Mouse (Mus musculus) embryo, embryonic 10 days (tissue): Measurements from ENCODE around the gene Coro2b.

Experiments
- DNase-seq: peaks from one replicate; pipeline ENCODE4 v3.0.0-alpha.2; 2015; ENCODE audit warnings: low spot score

Gene Coro2b

DNA sequence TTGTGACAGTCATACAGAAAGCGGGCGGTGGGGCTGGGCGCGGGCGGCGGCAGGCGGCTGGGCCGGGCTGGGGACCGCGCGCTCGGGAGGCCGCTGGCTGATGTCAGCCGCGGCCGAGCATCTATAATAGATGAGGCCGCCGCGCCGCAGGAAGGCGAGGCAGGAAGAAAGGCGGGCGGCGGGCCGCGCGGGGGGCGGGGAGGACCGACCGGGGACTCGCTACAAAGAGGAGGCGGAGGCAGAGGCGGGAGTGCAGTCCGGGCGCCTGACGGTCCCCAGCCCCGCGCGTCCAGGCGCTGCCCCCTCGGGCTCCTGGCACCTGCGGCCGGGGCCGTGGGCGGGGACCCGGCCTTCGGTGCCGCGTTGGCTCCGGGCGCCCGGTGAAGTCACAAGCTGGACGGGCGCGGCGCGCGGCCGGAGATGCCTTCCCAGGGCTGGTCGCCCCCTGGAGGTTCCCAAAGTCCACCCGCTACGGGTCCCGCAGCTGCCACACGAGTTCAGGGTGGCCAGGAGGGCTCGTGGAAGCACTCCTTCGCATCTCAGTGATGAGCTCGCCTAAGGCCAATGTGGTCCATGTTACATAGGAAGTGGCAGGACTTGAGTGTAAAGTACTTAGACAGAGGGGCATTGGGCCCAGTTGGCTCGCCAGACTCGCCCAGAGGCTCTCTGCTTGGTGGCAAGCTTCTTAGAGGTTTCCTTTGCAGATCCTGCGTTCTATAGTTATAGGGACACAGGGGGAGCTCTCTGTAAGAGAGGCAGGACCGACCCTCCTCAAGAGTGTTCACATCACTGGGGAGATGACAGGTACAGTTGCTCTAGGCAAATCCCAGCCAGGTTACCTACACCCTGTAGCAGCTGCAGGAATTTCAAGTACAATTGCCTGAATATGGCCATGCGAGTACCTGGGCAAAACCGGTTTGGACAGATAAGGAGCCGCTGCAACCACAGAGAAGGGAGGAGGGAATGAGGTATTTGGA lies at the start of gene Coro2b:
Coro2b (minus strand) TSS at position 390 of the 977 bp plus-strand sequence.
- peak; percentile 72 for DNase-seq

DNA sequence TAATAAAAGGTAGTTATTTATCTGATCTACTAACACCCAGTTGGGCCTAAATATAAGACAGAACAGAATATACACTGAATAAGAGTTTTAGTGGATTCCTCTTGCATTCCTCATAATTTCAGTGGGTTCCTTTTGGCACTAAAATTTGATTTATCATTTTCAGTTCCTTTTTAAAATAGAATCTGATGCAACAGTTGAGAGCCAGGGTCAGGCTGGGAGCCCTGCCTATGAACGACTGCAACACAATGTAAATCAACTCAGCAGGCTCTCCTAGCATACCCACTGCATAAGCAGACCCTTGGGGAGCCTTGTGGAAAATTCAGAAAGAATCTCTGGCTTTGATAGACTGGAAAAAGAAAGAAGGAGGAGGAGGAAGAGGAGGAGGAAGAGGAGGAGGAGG lies 40.7 kb upstream of the Coro2b start:
- DNase-seq = no peak

DNA sequence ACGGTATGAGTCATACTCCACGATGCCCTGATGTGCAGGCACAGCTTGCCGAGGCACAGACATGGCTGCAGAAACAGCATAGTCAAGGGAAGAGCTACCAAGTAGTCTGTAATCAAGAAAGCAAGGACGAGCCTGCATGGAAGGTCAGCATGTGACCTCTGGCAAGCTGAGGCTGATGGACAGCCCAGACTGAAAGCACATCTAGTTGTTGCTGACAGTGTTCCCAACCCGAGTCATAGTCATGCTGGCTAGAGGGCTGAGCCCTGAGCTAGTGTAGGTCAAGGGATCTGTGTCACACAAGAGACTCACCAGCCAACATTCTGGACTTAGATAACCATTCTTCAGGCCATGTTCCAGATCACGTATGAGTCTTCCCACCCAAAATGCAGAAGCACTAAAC lies 32.3 kb upstream of the Coro2b start:
- no peak for DNase-seq

GRCm38 (mm10) chr9:62567818-62568217 lies 31.0 kb upstream of the Coro2b start:
- DNase-seq = no peak

- no peak for DNase-seq
Observed at GRCm38 (mm10) chr9:62562236-62562635, 25.4 kb upstream of the Coro2b start.

- DNase-seq = no peak
Observed at GRCm38 (mm10) chr9:62560432-62560831, 23.6 kb upstream of the Coro2b start.

DNA sequence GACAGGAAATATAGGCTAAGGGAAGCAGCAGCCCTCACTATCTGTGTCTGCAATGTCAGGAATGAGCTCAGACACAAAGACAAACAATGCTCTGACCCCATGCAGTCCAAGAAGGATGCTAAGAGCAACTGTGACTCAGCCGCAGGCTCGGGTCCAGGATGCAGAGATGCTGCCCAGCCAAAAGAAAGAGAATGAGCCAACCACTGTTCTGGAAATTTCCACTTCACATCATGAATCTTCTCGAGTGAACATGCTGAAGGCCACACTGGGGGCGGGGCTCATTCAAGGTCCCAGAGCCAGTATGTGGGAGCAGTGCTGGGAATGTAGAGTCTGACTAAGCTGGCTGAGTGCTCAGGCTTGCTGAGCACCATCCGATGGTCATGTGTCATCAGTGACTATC lies 23.2 kb upstream of the Coro2b start:
- no peak for DNase-seq

DNA sequence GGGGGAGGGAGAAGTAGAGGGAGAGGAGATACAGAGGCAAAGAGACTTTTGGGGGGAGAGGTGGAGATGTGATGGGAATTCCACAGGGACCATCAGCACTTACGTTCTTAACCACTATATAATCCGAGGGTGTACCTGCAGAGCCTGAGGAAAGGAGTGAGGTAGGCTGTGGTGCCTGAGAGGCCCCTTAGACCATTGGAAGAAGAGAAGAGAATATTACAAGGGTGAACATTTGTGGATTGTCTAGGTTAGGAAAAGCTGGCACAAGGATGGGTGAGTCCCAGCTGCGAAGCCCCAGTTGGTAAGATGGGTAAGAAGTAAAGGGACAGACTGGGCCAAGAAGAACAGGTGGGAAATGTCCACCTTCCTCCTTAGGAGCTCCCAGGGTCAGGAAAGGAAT lies 22.6 kb upstream of the Coro2b start:
- DNase-seq = no peak

GRCm38 (mm10) chr9:62558058-62558457 lies 21.2 kb upstream of the Coro2b start:
- DNase-seq = no peak

- DNase-seq = no peak
Observed at GRCm38 (mm10) chr9:62556748-62557147, 19.9 kb upstream of the Coro2b start.

- DNase-seq = peak; percentile 65
Observed at GRCm38 (mm10) chr9:62555258-62555856, 18.5 kb upstream of the Coro2b start.

DNA sequence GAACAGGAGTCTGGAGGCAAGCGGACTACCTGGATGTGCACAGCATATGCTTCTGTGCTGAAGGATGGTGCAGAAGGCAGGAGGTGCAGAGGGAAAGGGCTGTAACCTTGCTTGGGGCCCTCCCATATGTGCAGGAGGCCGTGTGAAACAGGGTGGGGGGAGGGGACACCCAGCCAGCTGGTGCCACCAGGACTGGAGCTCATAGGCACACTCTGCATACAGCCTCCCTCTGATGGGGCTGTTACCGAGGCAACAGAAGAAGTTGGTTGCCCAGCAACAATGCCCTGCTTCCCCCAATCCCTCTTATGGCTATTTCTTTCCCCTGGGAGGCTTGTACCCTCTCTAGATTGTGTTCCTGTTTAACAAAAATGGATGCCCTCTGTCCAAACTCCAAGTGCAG lies 17.8 kb upstream of the Coro2b start:
- DNase-seq = no peak

GRCm38 (mm10) chr9:62553366-62553940 lies 16.6 kb upstream of the Coro2b start:
- peak; percentile 80 for DNase-seq

- no peak for DNase-seq
Observed at GRCm38 (mm10) chr9:62551531-62551930, 14.7 kb upstream of the Coro2b start.

DNA sequence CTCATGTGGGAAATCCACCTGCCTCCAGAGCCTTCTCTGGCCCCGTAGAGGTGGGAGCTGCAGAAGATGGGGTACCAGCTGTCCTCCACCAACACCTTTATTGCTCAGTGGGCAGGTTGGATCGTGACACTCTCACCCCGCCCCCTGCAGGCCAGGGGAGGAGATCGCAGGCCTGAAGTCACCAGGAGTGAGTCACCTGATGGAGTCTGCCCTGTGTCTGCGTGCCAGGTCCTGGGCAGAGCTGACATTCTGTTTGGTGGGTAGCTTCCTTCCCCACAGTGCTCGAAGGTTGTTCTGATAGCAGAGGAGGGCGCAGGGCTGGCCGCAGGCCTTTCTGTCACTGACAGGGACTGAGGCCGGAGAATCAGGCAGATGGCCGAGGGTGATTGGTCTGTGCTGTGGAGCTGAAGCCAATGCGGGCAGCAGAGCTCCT lies 13.8 kb upstream of the Coro2b start:
- peak; percentile 72 for DNase-seq

- peak; percentile 93 for DNase-seq
Observed at GRCm38 (mm10) chr9:62549809-62550208, 13.0 kb upstream of the Coro2b start.

DNA sequence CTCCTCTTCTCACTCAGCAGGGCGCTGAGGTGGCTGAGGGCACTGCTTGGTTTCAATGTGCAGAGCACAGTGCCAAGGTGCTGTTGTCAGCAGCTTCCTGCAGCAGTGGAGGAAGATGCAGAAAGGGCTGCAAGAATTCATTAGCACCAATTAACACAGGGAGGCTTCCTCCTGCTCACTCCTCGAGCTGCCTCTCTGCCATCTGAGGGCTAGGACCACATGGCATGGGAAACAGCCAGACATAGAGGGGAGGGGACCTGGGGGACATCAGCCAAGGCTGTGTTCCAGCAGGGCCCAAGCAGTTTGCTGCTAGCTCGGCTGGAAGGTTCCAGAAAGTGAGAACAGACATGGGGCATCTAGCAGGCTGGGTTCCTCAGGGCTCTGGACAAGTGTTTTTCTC lies 10.6 kb upstream of the Coro2b start:
- DNase-seq = no peak

GRCm38 (mm10) chr9:62544856-62545255 lies 8.0 kb upstream of the Coro2b start:
- no peak for DNase-seq

DNA sequence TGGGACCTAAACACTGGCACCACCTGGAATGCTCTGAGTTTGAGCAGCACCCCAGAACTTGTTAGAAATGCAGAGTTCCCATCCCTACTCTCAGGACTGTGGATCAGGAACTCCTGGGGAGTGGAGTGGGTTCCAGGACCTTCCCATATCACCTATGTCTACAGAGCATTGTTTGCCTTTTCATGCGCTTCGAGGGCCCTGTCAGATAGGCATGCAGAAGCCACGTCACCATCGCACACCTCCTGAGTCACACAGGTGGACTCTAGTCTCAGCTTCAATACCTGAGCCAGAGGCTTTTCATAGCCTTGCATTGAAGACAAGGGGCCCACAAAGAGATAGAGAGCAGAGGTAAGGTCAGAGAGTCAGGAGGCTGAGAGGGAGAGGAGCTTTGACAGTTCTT lies 7.0 kb upstream of the Coro2b start:
- DNase-seq = no peak

DNA sequence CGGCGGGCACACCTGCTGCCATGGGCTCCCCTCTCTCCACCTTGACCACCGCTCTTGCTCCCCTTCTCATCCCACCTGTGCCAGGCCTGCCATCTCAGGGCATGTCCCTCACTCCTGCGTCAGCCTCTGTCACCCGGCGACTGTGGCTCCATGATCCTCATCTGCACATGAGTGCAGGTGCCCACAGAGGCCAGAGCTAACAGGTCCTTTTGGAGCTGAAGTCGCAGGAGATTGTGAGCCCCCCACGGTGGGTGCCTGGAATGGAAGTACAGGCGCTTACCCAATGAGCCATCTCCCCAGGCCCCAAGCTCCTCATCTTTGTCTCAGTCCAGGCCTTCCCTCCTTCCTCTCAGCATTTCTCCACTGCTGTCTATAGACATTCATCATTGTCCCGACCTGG lies 4.8 kb upstream of the Coro2b start:
- DNase-seq = no peak

DNA sequence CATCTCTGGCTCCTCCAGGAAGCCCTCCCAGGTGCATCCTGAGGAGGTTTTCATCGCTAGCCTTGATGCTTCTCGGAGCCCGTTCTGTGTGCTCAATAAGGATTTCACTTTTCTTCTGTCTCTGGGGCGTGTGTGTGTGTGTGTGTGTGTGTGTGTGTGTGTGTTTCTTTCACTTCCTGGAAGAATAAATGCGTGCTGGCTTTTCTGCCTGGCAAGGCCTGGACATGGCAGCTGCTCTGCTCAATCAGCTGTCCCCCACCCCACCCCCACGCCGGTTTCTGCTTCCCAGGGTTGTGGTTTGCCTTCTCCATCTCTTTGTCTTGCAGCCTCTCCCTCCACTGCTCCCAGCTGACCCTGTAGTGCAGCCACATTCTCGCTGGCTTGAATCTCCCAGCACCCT lies 4.3 kb upstream of the Coro2b start:
- no peak for DNase-seq

- no peak for DNase-seq
Observed at GRCm38 (mm10) chr9:62540736-62541135, 3.9 kb upstream of the Coro2b start.

DNA sequence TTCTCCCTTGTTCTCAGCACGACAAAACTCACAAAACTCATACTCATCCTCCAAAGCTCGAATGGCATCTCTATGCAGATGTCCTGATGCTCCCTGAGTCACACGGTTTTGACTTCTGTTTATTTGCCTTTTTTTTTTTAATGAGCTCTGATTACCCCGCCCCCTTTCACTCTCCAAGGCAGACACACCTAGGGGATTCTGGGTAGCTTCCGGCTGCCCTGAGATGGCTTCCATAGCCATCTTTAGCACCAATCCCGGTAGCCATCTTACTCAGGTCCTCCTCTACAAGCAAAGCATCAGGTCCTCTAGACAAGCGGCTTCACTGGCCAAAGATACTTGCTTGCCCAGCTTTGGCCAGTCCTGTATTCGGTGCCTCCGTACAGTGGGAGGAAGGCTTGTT lies 3.3 kb upstream of the Coro2b start:
- no peak for DNase-seq
